Mouse (Mus musculus): ENCODE measurements around the gene Pdzd7. TPM values are rescaled to one million over a fixed set of nuclear protein-coding genes. Genes with fewer than 3 reads are reported as not detected.
A peak's percentile ranks its signal among the peaks of the same experiment; 100 is the strongest.

Gene Pdzd7
- polyA plus RNA-seq, 1 experiment from 2014 or later = 1.1 TPM

DNA sequence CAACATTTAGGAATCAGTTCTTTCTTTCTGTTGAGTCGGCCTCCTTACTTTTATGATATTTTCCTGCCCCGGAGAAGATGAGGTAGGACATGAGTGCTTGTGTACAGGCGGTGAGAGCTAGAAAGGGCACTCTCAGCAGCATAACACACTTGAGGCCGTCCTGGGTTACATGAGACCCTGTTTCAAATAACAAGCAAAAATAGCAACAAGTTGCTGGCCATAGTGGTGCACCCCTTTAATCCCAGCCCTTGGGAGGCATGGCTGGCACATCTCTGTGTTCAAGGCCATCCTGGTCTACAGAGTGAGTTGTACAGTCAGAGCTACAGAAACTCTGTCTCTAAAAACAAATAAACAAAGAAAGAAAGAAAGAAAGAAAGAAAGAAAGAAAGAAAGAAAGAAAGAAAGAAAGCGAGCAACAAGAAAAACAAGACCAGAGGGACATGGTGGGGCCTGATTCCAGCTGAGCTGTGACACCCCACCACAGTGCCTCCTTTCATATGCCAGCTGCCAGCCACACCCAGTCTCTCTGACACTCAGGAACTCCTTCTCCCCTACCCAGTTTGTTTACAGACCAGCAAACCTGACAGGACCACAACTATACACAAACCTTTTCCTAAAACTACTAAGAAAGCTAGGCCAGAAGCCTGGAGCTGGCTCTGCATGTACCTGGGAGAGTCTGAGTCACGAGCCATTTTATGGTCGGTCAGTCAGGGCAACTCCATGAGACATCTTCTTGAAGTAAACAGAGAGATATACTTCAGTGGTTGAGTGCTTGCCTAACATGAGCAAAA, 11.6 kb upstream of the Pdzd7 start:
- H3K4me2 ChIP-seq = peak overlapping the region; percentile 65
- H3K36me3 ChIP-seq = peaks cover 16% of the 10 kb centered on the region; the same call in 1 of the 2 replicates
- peak overlapping the region; percentile 62; the same call in 1 of the 2 replicates for H3K9ac ChIP-seq
- peaks cover 39% of the 10 kb centered on the region for H3K4me1 ChIP-seq
- H3K9me3 ChIP-seq (replicated peaks) = no peaks in the 10 kb centered on the region
- peak overlapping the region; percentile 59 for H3K4me3 ChIP-seq (replicated peaks)
- WGBS = 69% methylated on average over 7 of the region's 7 CpGs
- H3K27ac ChIP-seq = peak overlapping the region; percentile 98
- ATAC-seq (replicated peaks; ENCODE audit: low FRiP score) = no peak
- H3K27me3 ChIP-seq = no peaks in the 10 kb centered on the region

DNA sequence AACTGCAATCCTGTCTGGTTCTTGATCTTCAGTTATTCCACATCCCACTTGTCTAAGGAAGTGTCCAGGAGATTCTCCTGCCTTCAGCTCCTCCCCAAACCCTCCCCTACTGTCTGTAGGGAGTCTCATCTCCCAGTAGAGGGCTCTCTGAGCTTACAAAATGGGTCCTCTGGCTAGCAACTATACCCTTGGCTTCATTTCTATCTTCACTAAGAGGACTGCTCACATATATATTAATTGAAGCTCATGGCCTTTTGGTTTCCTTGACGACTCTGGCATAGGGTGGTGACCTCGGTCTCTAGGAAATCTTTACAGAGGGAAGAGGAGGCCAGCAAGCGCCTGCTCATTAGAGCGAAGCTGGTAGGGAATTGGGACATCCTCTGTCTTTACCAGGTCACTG, 10.8 kb upstream of the Pdzd7 start:
- Histone ChIP-seq H3K27me3 (no peaks in the 10 kb centered on the region), H3K4me1 (peaks cover 39% of the 10 kb centered on the region), H3K4me3 (replicated peaks) (no peak overlapping the region), H3K4me2 (0 out of 2 replicates have a peak overlapping the region, but pooled peaks have one; percentile 8), H3K36me3 (peaks cover 22% of the 10 kb centered on the region), H3K27ac (peak overlapping the region; percentile 98; the same call in 1 of the 2 replicates), H3K9ac (0 out of 2 replicates have a peak overlapping the region, but pooled peaks have one; percentile 9), H3K9me3 (replicated peaks) (no peaks in the 10 kb centered on the region)
- ATAC-seq (replicated peaks; ENCODE audit: low FRiP score) = 0 out of 2 replicates have a peak, but pooled peaks have one; percentile 17
- WGBS = 28% methylated on average over 4 of the region's 4 CpGs

DNA sequence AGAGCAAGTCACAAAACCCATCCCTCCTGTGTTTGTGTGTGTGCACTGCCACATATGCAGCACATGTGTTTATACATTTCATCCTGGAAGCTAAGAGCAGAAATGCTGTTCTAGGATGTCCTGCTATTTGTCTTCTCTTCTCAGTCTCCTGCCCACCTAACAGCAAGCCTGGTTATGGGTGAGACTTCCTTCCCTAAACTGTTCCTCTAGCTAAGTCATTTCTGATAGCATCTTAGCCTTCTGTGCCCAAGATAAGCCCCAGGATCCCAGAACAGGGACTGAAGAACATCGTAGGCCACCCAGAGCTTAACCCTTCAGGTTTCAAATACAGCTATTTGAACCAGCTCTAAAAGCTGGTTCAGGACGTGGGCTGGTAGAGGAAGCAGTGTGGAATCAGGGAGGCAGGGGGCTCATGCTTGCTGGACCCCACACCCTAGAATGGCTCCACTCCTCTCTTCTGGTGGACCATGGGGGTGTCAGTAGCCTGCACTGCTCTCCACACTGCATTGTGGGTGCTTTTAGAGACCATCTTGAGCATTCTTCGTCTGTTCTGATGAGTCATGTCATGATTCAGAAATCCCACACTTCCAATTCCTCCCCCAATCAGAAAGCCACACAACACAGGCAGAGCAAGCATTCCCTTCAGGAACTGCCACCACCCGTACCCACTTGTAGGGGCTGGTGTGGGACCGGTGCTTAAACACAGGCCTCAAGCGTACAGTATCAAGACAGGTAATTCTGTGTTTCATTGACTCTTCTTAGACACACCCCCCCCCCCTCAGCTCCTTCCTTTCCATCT, 9.6 kb upstream of the Pdzd7 start:
- Histone ChIP-seq H3K36me3 (peaks cover 29% of the 10 kb centered on the region), H3K4me2 (no peak overlapping the region), H3K4me3 (replicated peaks) (no peak overlapping the region), H3K9ac (no peak overlapping the region), H3K27ac (peak overlapping the region; percentile 27; the same call in 1 of the 2 replicates), H3K9me3 (replicated peaks) (no peaks in the 10 kb centered on the region), H3K4me1 (peaks cover 39% of the 10 kb centered on the region), H3K27me3 (no peaks in the 10 kb centered on the region)
- ATAC-seq (replicated peaks; ENCODE audit: low FRiP score) = no peak
- WGBS = 82% methylated on average over 6 of the region's 6 CpGs

DNA sequence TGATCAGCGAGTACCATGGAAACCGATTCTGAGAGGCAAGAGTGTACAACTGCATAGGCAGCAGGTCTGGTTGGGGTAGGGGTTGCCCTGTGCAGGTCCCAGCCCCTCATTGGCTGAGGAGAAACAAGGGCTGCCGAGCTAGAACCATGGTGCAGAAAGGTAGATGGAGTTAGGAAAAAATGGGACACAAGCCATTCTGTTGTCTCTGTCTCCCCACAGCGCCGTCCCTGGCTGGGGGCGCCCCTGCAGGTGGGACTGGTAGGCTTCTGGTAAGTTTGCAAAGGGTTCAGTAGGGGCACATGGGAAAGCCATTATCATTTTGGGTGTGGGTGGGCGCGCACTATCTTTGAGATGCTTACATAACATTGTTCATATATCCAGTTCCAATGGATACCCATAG, 7.9 kb upstream of the Pdzd7 start:
- Histone ChIP-seq H3K4me1 (peaks cover 43% of the 10 kb centered on the region), H3K36me3 (peaks cover 29% of the 10 kb centered on the region), H3K9ac (no peak overlapping the region), H3K4me2 (no peak overlapping the region), H3K27ac (no peak overlapping the region), H3K4me3 (replicated peaks) (no peak overlapping the region), H3K9me3 (replicated peaks) (no peaks in the 10 kb centered on the region), H3K27me3 (no peaks in the 10 kb centered on the region)
- WGBS = 82% methylated on average over 8 of the region's 8 CpGs
- ATAC-seq (replicated peaks; ENCODE audit: low FRiP score) = no peak

DNA sequence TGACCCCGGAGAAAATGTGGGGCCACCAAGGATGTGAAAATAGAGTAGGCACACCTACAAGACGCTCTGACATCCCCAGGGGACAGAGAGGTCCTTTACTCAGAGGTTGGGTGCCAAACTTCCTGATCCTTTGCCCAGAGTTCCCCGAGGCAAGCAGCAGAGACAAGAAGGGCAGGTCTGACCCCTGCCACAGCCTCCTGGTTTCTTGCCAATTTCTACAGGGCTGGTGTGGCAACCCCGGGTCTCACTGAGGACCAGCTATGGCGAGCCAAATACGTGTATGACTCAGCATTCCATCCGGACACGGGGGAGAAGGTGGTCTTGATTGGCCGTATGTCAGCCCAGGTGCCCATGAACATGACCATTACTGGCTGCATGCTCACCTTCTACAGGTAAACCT, 4.0 kb upstream of the Pdzd7 start:
- no peaks in the 10 kb centered on the region for H3K9me3 ChIP-seq (replicated peaks)
- peaks cover 29% of the 10 kb centered on the region for H3K36me3 ChIP-seq
- peaks cover 52% of the 10 kb centered on the region for H3K4me1 ChIP-seq
- 78% methylated on average over 9 of the region's 9 CpGs for WGBS
- no peak for ATAC-seq (replicated peaks; ENCODE audit: low FRiP score)
- H3K27ac ChIP-seq = no peak overlapping the region
- H3K4me2 ChIP-seq = no peak overlapping the region
- no peak overlapping the region for H3K4me3 ChIP-seq (replicated peaks)
- peaks cover 18% of the 10 kb centered on the region for H3K27me3 ChIP-seq
- H3K9ac ChIP-seq = no peak overlapping the region

DNA sequence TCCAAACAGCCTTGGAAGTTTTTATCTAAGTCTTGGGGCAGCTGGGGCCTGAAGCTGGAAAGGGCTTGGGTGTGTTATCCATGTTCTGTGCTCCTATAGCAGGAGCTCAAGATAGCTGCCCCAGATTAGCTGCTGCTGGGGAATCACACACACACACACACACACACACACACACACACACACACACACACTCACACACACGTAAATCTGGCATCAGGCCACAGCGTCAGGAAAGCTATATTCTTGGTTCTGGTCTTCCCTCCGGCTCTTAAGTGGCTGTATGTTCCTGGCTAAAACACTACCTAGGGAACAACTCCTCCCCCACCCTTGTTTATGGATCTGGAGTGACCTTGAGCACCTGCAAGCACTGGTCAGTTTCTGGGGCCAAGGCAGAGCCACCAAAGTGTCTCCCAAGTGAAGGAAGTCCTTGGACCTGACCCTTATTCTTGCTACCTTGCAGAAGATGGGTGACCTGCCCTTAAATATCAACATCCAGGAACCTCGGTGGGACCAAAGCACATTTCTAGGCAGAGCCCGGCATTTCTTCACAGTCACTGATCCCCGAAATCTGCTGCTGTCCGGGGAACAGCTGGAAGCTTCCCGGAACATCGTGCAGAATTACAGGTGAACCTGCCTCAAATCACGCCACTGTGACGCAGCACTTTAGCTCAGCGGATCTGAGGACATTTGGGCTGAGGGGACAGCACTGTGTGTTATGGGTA, 3.3 kb upstream of the Pdzd7 start:
- Histone ChIP-seq H3K27ac (peak overlapping the region; percentile 92; the same call in 1 of the 2 replicates), H3K9me3 (replicated peaks) (no peaks in the 10 kb centered on the region), H3K4me3 (replicated peaks) (peak overlapping the region; percentile 57; the same call in 1 of the 2 replicates), H3K9ac (peak overlapping the region; percentile 58; the same call in 1 of the 2 replicates), H3K4me2 (peak overlapping the region; percentile 92), H3K4me1 (peaks cover 56% of the 10 kb centered on the region), H3K36me3 (peaks cover 29% of the 10 kb centered on the region), H3K27me3 (peaks cover 22% of the 10 kb centered on the region)
- ATAC-seq (replicated peaks; ENCODE audit: low FRiP score) = no peak
- 79% methylated on average over 12 of the region's 12 CpGs for WGBS

DNA sequence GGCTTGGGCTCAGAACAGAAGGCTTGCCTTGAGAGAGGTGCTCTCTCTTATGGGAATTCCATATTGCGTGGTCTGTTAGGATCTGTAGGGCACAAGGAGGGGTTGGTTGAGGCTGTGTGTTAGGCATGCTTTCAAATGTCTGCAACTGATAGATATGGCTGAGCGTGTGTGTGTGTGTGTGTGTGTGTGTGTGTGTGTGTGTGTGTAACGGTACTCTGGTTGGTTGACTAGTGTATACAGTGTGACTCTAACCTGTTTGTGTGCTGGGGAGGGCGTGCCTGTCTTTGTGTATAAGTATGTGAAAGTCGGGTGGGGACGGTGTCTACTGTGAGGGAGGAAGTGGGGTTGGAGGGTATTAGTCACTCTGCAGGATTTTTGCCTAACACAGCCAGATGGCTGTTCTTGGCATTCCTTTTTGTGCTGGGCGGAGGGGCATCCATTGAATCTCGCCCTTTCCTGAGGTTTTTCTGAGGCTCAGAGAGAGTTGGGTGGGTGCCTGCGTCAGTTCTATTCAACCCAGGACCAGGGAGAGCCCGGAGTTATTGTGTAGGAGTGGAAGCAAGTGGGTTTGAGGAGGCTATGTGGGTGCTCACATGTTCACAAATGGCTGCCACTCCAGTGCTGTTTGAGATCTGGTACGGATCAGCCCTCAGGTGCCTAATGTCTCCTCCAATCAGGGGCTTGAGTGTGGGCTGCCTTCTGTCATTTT, 2.6 kb upstream of the Pdzd7 start:
- Histone ChIP-seq H3K4me2 (peak overlapping the region; percentile 92), H3K4me3 (replicated peaks) (peak overlapping the region; percentile 57), H3K27ac (peak overlapping the region; percentile 92), H3K27me3 (peaks cover 22% of the 10 kb centered on the region), H3K4me1 (peaks cover 53% of the 10 kb centered on the region), H3K9ac (peak overlapping the region; percentile 58), H3K9me3 (replicated peaks) (no peaks in the 10 kb centered on the region), H3K36me3 (peaks cover 23% of the 10 kb centered on the region)
- WGBS = 32% methylated on average over 11 of the region's 11 CpGs
- ATAC-seq (replicated peaks; ENCODE audit: low FRiP score) = peak; percentile 52

DNA sequence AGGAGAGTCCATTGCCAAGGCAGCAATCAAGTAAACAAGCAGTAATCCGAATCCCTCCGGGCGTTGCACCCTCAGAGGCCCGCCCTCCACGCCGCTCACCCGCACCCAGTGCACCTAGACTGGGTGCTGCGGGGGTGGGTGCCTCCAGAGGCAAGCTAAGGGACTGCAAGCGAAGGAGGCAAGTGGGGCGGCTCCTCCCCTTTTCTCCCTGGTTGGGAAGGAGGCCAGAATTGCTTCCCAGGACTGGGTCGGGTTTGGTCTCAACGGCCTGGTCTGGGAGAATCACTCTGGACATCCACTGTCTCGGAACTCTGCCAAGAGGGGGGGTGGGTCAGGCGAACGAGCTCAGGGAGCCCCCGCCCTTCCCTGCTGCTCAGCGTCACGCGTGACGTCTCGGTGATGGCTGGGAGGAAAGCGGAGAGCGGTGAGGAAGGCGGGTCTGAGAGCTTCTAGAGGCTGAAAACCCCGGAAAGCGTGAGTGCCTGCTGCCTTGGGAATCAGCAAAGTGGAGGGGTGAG, 2.0 kb upstream of the Pdzd7 start, which contains the start of gene Sfxn3:
Gene Sfxn3, plus strand, starts transcription at position 87 of the 518 bp plus-strand sequence.
- Histone ChIP-seq H3K4me1 (peaks cover 50% of the 10 kb centered on the region), H3K27me3 (peaks cover 22% of the 10 kb centered on the region), H3K9ac (peak within 1 kb of the TSS; percentile 58), H3K36me3 (peaks cover 17% of the 10 kb centered on the region), H3K27ac (peak within 1 kb of the TSS; percentile 92), H3K9me3 (replicated peaks) (no peaks in the 10 kb centered on the region), H3K4me2 (peak within 1 kb of the TSS; percentile 92), H3K4me3 (replicated peaks) (peak within 1 kb of the TSS; percentile 57)
- peak; percentile 81 for ATAC-seq (replicated peaks; ENCODE audit: low FRiP score)
- under 1% methylated on average over 26 of the region's 26 CpGs for WGBS

DNA sequence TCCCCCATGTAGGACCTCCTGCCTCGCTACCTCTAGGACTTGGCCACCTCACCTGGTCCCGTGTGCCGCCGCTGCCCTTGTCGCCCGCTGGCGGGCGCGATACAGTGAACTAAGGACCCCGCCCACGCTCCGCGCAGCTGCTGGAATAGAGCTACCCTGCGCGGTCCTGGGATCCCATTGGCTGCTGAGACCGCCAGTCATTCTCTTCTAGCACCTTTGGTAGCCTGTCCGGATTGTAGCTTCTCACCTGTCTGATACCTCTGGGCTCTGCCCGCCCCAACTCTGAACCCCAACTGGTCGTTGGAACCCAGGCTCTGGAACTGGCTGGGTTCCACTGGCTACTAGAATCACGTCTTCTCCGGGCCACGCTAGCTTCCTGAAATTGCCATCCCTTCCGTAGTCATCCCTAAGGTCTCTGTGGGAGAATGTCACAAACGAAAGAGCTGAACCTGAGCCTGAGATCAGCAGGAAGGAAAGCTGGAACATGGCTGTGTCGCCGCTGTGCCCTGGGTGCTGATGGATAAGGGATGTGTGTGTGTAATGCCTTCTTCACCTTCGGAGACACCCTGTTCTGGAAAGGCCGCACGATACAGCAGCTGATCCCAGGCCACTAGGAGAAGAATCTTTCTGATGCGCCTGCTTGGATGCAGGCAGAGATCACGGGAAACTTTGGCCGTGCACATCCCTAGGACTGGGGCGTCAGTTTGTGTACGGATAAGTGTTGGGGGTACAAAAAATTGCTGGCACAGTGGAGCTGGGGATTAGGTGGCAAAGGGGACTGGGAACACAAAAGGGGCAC, 1.2 kb upstream of the Pdzd7 start:
- H3K4me2 ChIP-seq = peak overlapping the region; percentile 92
- peaks cover 50% of the 10 kb centered on the region for H3K4me1 ChIP-seq
- no peaks in the 10 kb centered on the region for H3K9me3 ChIP-seq (replicated peaks)
- peak; percentile 35; the same call in 1 of the 2 replicates for ATAC-seq (replicated peaks; ENCODE audit: low FRiP score)
- H3K4me3 ChIP-seq (replicated peaks) = peak overlapping the region; percentile 57
- peak overlapping the region; percentile 58 for H3K9ac ChIP-seq
- peak overlapping the region; percentile 92 for H3K27ac ChIP-seq
- peaks cover 10% of the 10 kb centered on the region for H3K36me3 ChIP-seq
- peaks cover 29% of the 10 kb centered on the region for H3K27me3 ChIP-seq
- 1% methylated on average over 34 of the region's 34 CpGs for WGBS

DNA sequence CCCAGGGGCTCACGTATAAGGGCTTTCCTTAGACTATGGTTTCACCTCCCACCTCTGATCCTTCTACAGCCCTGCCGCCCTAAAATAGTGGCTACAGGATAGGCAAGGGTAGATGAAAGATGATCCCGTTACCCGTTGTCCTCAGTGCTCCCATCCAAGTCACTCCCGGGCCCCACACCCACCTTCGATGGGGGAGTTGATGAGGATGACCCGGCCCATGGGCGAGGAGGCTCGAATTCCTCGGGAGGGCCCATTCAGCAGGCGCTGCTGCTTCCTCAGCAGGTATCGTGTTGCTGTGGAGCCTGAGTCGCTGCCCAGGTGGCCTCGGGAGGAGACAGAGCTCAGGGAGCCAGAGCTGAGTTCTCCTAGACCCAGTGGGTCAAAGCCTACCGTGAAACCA, 281 bp downstream of the Pdzd7 start:
- 20% methylated on average over 15 of the region's 15 CpGs for WGBS
- Histone ChIP-seq H3K9ac (no peak overlapping the region), H3K4me2 (peak overlapping the region; percentile 19), H3K27ac (peak overlapping the region; percentile 7; the same call in 1 of the 2 replicates), H3K36me3 (0 out of 2 replicates have a peak, but pooled peaks cover under 1% of the 10 kb centered on the region), H3K4me3 (replicated peaks) (no peak overlapping the region), H3K4me1 (peaks cover 50% of the 10 kb centered on the region), H3K27me3 (peaks cover 38% of the 10 kb centered on the region), H3K9me3 (replicated peaks) (no peaks in the 10 kb centered on the region)
- peak; percentile 10; the same call in 1 of the 2 replicates for ATAC-seq (replicated peaks; ENCODE audit: low FRiP score)
